Mouse (Mus musculus): ENCODE data around the gene Znfx1. TPM values are rescaled to one million over a fixed set of nuclear protein-coding genes. Genes with fewer than 3 reads are reported as not detected.

Znfx1 gene
- polyA plus RNA-seq, 1 experiment = 23.3 TPM

- Histone ChIP-seq H3K4me2 (ENCODE audit: low read depth) (peak overlapping the region; percentile 38), H3K4me3 (no peak overlapping the region), H3K79me2 (ENCODE audit: control insufficient read depth, insufficient read depth) (no peaks in the 10 kb centered on the region), H3ac (ENCODE audit: control insufficient read depth, insufficient read length) (no peak overlapping the region), H3K27me3 (ENCODE audit: control insufficient read depth, insufficient read depth, insufficient read length) (peaks cover 26% of the 10 kb centered on the region), H3K36me3 (ENCODE audit: control insufficient read depth, insufficient read depth) (no peaks in the 10 kb centered on the region)
- TF ChIP-seq TCF3 (IDR thresholded peaks at IDR 0.05; ENCODE audit: insufficient read length, low read depth) (no peak), MAX (IDR thresholded peaks at IDR 0.05; ENCODE audit: low read depth) (no peak), MYOG (IDR thresholded peaks at IDR 0.05; ENCODE audit: control insufficient read depth in 1 of 3, insufficient read depth in 1 of 3, insufficient read length in 2 of 3, low read depth in 2 of 3) (no peak), SRF (IDR thresholded peaks at IDR 0.05; ENCODE audit: control insufficient read depth, insufficient read length, low read depth) (no peak), TCF12 (IDR thresholded peaks at IDR 0.05; ENCODE audit: insufficient read depth, poor library complexity, severe bottlenecking) (no peak), POLR2AphosphoS2 (IDR thresholded peaks at IDR 0.05; ENCODE audit: insufficient read length, low read depth) (no peak), E2F4 (IDR thresholded peaks at IDR 0.05; ENCODE audit: insufficient read depth) (no peak), POLR2A (IDR thresholded peaks at IDR 0.05; ENCODE audit: insufficient read length, low read depth) (no peak), USF1 (IDR thresholded peaks at IDR 0.05; ENCODE audit: low read depth) (no peak), CEBPB (IDR thresholded peaks at IDR 0.05; ENCODE audit: insufficient read depth, poor library complexity, severe bottlenecking) (no peak)
Observed at GRCm38 (mm10) chr2:167007001-167007491, 55.8 kb downstream of the Znfx1 start.

GRCm38 (mm10) chr2:167006355-167006754 is 56.5 kb downstream of the Znfx1 start:
- no peaks in the 10 kb centered on the region for H3K36me3 ChIP-seq (ENCODE audit: control insufficient read depth, insufficient read depth)
- TF ChIP-seq MAX (IDR thresholded peaks at IDR 0.05; ENCODE audit: low read depth) = no peak
- no peak for TF ChIP-seq SRF (IDR thresholded peaks at IDR 0.05; ENCODE audit: control insufficient read depth, insufficient read length, low read depth)
- no peak for TF ChIP-seq E2F4 (IDR thresholded peaks at IDR 0.05; ENCODE audit: insufficient read depth)
- TF ChIP-seq REST (IDR thresholded peaks at IDR 0.05; ENCODE audit: insufficient read depth, insufficient read length) = no peak
- TF ChIP-seq USF1 (IDR thresholded peaks at IDR 0.05; ENCODE audit: low read depth) = no peak
- TF ChIP-seq TCF12 (IDR thresholded peaks at IDR 0.05; ENCODE audit: insufficient read depth, poor library complexity, severe bottlenecking) = no peak
- H3K79me2 ChIP-seq (ENCODE audit: control insufficient read depth, insufficient read depth) = no peaks in the 10 kb centered on the region
- no peak overlapping the region for H3K4me3 ChIP-seq
- H3K4me2 ChIP-seq (ENCODE audit: low read depth) = no peak overlapping the region
- no peak overlapping the region for H3ac ChIP-seq (ENCODE audit: control insufficient read depth, insufficient read length)
- H3K27me3 ChIP-seq (ENCODE audit: control insufficient read depth, insufficient read depth, insufficient read length) = peaks cover 26% of the 10 kb centered on the region

GRCm38 (mm10) chr2:167004099-167004854 is 58.5 kb downstream of the Znfx1 start:
- no peak overlapping the region for H3K4me3 ChIP-seq

GRCm38 (mm10) chr2:167001486-167001885 is 61.3 kb downstream of the Znfx1 start:
- Histone ChIP-seq H3K4me2 (ENCODE audit: low read depth) (no peak overlapping the region), H3K79me2 (ENCODE audit: control insufficient read depth, insufficient read depth) (no peaks in the 10 kb centered on the region), H3K4me3 (no peak overlapping the region), H3ac (ENCODE audit: control insufficient read depth, insufficient read length) (no peak overlapping the region), H3K36me3 (ENCODE audit: control insufficient read depth, insufficient read depth) (no peaks in the 10 kb centered on the region), H3K27me3 (ENCODE audit: control insufficient read depth, insufficient read depth, insufficient read length) (peaks cover 4% of the 10 kb centered on the region)
- no peak for TF ChIP-seq CEBPB (IDR thresholded peaks at IDR 0.05; ENCODE audit: insufficient read depth, poor library complexity, severe bottlenecking)
- no peak for TF ChIP-seq REST (IDR thresholded peaks at IDR 0.05; ENCODE audit: insufficient read depth, insufficient read length)
- no peak for TF ChIP-seq SRF (IDR thresholded peaks at IDR 0.05; ENCODE audit: control insufficient read depth, insufficient read length, low read depth)
- TF ChIP-seq POLR2AphosphoS2 (IDR thresholded peaks at IDR 0.05; ENCODE audit: insufficient read length, low read depth) = no peak
- no peak for TF ChIP-seq USF1 (IDR thresholded peaks at IDR 0.05; ENCODE audit: low read depth)
- no peak for TF ChIP-seq POLR2A (IDR thresholded peaks at IDR 0.05; ENCODE audit: insufficient read length, low read depth)
- no peak for TF ChIP-seq MYOG (IDR thresholded peaks at IDR 0.05; ENCODE audit: control insufficient read depth in 1 of 3, insufficient read depth in 1 of 3, insufficient read length in 2 of 3, low read depth in 2 of 3)
- no peak for TF ChIP-seq MYOD1 (IDR thresholded peaks at IDR 0.05; ENCODE audit: control insufficient read depth in 1 of 3, insufficient read length in 2 of 3, low read depth in 2 of 3)
- TF ChIP-seq TCF12 (IDR thresholded peaks at IDR 0.05; ENCODE audit: insufficient read depth, poor library complexity, severe bottlenecking) = no peak
- no peak for TF ChIP-seq MAX (IDR thresholded peaks at IDR 0.05; ENCODE audit: low read depth)
- TF ChIP-seq TCF3 (IDR thresholded peaks at IDR 0.05; ENCODE audit: insufficient read length, low read depth) = no peak
- TF ChIP-seq E2F4 (IDR thresholded peaks at IDR 0.05; ENCODE audit: insufficient read depth) = no peak

More at GRCm38 (mm10) chr2:167004099-167004854, 58.5 kb downstream of the Znfx1 start:
- H3K27me3 ChIP-seq (ENCODE audit: control insufficient read depth, insufficient read depth, insufficient read length) = peaks cover 26% of the 10 kb centered on the region
- H3ac ChIP-seq (ENCODE audit: control insufficient read depth, insufficient read length) = no peak overlapping the region
- no peaks in the 10 kb centered on the region for H3K79me2 ChIP-seq (ENCODE audit: control insufficient read depth, insufficient read depth)
- TF ChIP-seq TCF3 (IDR thresholded peaks at IDR 0.05; ENCODE audit: insufficient read length, low read depth) (peak; percentile 15), E2F4 (IDR thresholded peaks at IDR 0.05; ENCODE audit: insufficient read depth) (no peak), MYOD1 (IDR thresholded peaks at IDR 0.05; ENCODE audit: control insufficient read depth in 1 of 3, insufficient read length in 2 of 3, low read depth in 2 of 3) (peak in 2 of 3 experiments; percentile 60 to 75), CEBPB (IDR thresholded peaks at IDR 0.05; ENCODE audit: insufficient read depth, poor library complexity, severe bottlenecking) (no peak), USF1 (IDR thresholded peaks at IDR 0.05; ENCODE audit: low read depth) (no peak), POLR2AphosphoS2 (IDR thresholded peaks at IDR 0.05; ENCODE audit: insufficient read length, low read depth) (no peak), SRF (IDR thresholded peaks at IDR 0.05; ENCODE audit: control insufficient read depth, insufficient read length, low read depth) (no peak), REST (IDR thresholded peaks at IDR 0.05; ENCODE audit: insufficient read depth, insufficient read length) (no peak), POLR2A (IDR thresholded peaks at IDR 0.05; ENCODE audit: insufficient read length, low read depth) (no peak), MYOG (IDR thresholded peaks at IDR 0.05; ENCODE audit: control insufficient read depth in 1 of 3, insufficient read depth in 1 of 3, insufficient read length in 2 of 3, low read depth in 2 of 3) (peak; percentile 22 to 69 (median 29)), MAX (IDR thresholded peaks at IDR 0.05; ENCODE audit: low read depth) (no peak), TCF12 (IDR thresholded peaks at IDR 0.05; ENCODE audit: insufficient read depth, poor library complexity, severe bottlenecking) (peak; percentile 38)
- H3K4me2 ChIP-seq (ENCODE audit: low read depth) = no peak overlapping the region
- H3K36me3 ChIP-seq (ENCODE audit: control insufficient read depth, insufficient read depth) = no peaks in the 10 kb centered on the region

Measured in myocyte (in vitro differentiated cells).